Mouse (Mus musculus) urinary bladder, postnatal 10 days (tissue): ENCODE measurements at regions not wholly inside any gene's neighbourhood (a gene's known extent, or its start where the extent isn't known, plus 50 kb on each side); places are given as distances from the start of the nearest gene placed in this dataset.

Experiments used
- DNase-seq: peaks from one replicate; pipeline ENCODE4 v3.0.0; 2022; ENCODE audit warnings: low spot score

GRCm38 (mm10) chr15:36888351-36889069 lies 119.1 kb downstream of the Zfp706 start:
- DNase-seq = no peak

- no peak for DNase-seq
These were observed 122.8 kb downstream of the Zfp706 start for GRCm38 (mm10) chr15:36884671-36885365.

GRCm38 (mm10) chr15:36884074-36884473 lies 123.5 kb downstream of the Zfp706 start:
- DNase-seq = no peak

- DNase-seq = no peak
These were observed 124.4 kb downstream of the Zfp706 start for GRCm38 (mm10) chr15:36883156-36883555.

GRCm38 (mm10) chr15:36881576-36881975 lies 126.0 kb downstream of the Zfp706 start:
- DNase-seq = no peak

- DNase-seq = no peak
These were observed 127.0 kb downstream of the Zfp706 start for GRCm38 (mm10) chr15:36880602-36881001.

GRCm38 (mm10) chr15:36879587-36879986 lies 128.0 kb downstream of the Zfp706 start:
- DNase-seq = no peak

- no peak for DNase-seq
These were observed 128.6 kb downstream of the Zfp706 start for GRCm38 (mm10) chr15:36878960-36879359.

GRCm38 (mm10) chr15:36878276-36878675 lies 129.3 kb downstream of the Zfp706 start:
- DNase-seq = no peak

GRCm38 (mm10) chr15:36877501-36877900 lies 130.1 kb downstream of the Zfp706 start:
- DNase-seq = no peak

GRCm38 (mm10) chr15:36875980-36876778 lies 131.4 kb downstream of the Zfp706 start:
- no peak for DNase-seq

GRCm38 (mm10) chr15:36874555-36874954 lies 133.0 kb downstream of the Zfp706 start:
- DNase-seq = no peak

GRCm38 (mm10) chr15:36873884-36874243 lies 133.7 kb downstream of the Zfp706 start:
- DNase-seq = no peak

GRCm38 (mm10) chr15:36873058-36873883 lies 134.3 kb downstream of the Zfp706 start:
- DNase-seq = no peak

GRCm38 (mm10) chr15:36872566-36872965 lies 135.0 kb downstream of the Zfp706 start:
- DNase-seq = no peak

- no peak for DNase-seq
These were observed 136.9 kb downstream of the Zfp706 start for GRCm38 (mm10) chr15:36870717-36871116.

GRCm38 (mm10) chr15:36870094-36870493 lies 137.5 kb downstream of the Zfp706 start:
- DNase-seq = no peak

GRCm38 (mm10) chr15:36866088-36866487 lies 141.5 kb downstream of the Zfp706 start:
- DNase-seq = no peak

- DNase-seq = no peak
These were observed 142.2 kb downstream of the Zfp706 start for GRCm38 (mm10) chr15:36865332-36865731.

GRCm38 (mm10) chr15:36864046-36864445 lies 143.5 kb downstream of the Zfp706 start:
- no peak for DNase-seq

GRCm38 (mm10) chr15:36858711-36859110 lies 148.9 kb downstream of the Zfp706 start:
- DNase-seq = no peak

GRCm38 (mm10) chr15:36857622-36858021 lies 150.0 kb downstream of the Zfp706 start:
- DNase-seq = no peak
